Comparison of ENCODE assay signal across 16 mouse cellular contexts in the genomic region with DNA sequence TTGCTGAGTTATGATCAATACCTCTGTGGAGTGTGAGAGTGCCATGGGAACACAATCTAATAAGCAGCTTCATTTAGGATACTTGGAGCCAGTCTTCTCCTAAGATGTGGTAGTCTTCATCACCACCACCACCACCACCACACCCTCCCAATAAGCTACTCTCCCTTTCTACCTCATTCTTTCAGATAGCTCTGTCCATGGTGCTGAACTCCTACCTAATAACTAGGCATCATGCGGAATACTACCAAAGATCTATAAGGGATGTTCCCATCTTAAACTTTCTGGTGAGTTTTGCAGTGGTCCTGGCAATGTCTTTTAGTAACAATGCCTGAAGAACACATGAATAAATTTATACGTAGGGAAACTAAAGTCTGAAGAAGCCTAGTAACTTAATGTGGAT.
DNase-seq lines count a peak whose midpoint lies in the region; ATAC-seq and TF ChIP-seq lines count a peak whose summit lies in the region.
"Had no signal": no experiment of that assay in that cellular context is flagged by ENCODE, and none has a peak within 500 bp of the region (broad histone marks: within the 10 kb centered on the region; RNA-seq: fewer than 3 reads in every experiment).

No protein-coding gene starts in this region.

- H3K36me3 ChIP-seq in hindbrain, embryonic 14.5 days (replicated peaks; ENCODE audit: control insufficient read depth, insufficient read depth) = no peaks in the 10 kb centered on the region
- no peaks in the 10 kb centered on the region for H3K36me3 ChIP-seq in hindbrain, postnatal 0 days (ENCODE audit: insufficient read depth, low read length)
- H3K36me3 ChIP-seq in neural tube, embryonic 15.5 days = no peaks in the 10 kb centered on the region
- H3K36me3 ChIP-seq: embryonic facial prominence, embryonic 12.5 days; midbrain, embryonic 13.5 days; neural tube, embryonic 13.5 days; stomach, embryonic 15.5 days had no signal

- H3K9ac ChIP-seq in hindbrain, embryonic 14.5 days = no peak overlapping the region
- H3K9ac ChIP-seq in hindbrain, postnatal 0 days (replicated peaks; ENCODE audit: low read length) = no peak overlapping the region
- no peak overlapping the region for H3K9ac ChIP-seq in neural tube, embryonic 15.5 days (replicated peaks)
- H3K9ac ChIP-seq: embryonic facial prominence, embryonic 12.5 days; liver, postnatal 0 days; midbrain, embryonic 13.5 days; neural tube, embryonic 13.5 days; stomach, embryonic 15.5 days had no signal

- no peaks in the 10 kb centered on the region for H3K4me1 ChIP-seq in hindbrain, embryonic 14.5 days (replicated peaks; ENCODE audit: control insufficient read depth, insufficient read depth, low read length)
- no peaks in the 10 kb centered on the region for H3K4me1 ChIP-seq in hindbrain, postnatal 0 days (ENCODE audit: insufficient read depth, low read length)
- H3K4me1 ChIP-seq in neural tube, embryonic 15.5 days = no peaks in the 10 kb centered on the region
- H3K4me1 ChIP-seq: embryonic facial prominence, embryonic 12.5 days; neural tube, embryonic 13.5 days; stomach, embryonic 15.5 days had no signal

- ATAC-seq in hindbrain, embryonic 14.5 days (ENCODE audit: low FRiP score) = no peak
- no peak for ATAC-seq in hindbrain, postnatal 0 days
- ATAC-seq in neural tube, embryonic 15.5 days (ENCODE audit: low FRiP score) = no peak
- ATAC-seq: liver, postnatal 0 days; midbrain, embryonic 13.5 days had no signal

- peak; percentile 52 for DNase-seq in hindbrain, embryonic 14.5 days (ENCODE audit: low spot score)
- DNase-seq in hindbrain, postnatal 0 days (ENCODE audit: low spot score) = no peak
- DNase-seq in neural tube, embryonic 10.5 days (ENCODE audit: extremely low spot score, low spot score) = peak; percentile 14
- DNase-seq in embryo, embryonic 9.5 days (ENCODE audit: extremely low spot score) = peak; percentile 28
- DNase-seq in yolk sac, embryonic 10.5 days (ENCODE audit: low spot score) = peak; percentile 14
- DNase-seq in spleen, postnatal 4 days (ENCODE audit: low spot score in 2 of 2) = no peak
- DNase-seq in layer of hippocampus, postnatal 36 days = no peak
- DNase-seq: cerebellum, adult 11-12 months; kidney, adult 2 months; liver, postnatal 0 days; thymus, postnatal 25 days had no signal

- 81% methylated on average over 2 of the region's 2 CpGs for WGBS in hindbrain, embryonic 14.5 days
- 67% methylated on average over 2 of the region's 2 CpGs for WGBS in hindbrain, postnatal 0 days
- 72% methylated on average over 2 of the region's 2 CpGs for WGBS in neural tube, embryonic 15.5 days

- H3K27ac ChIP-seq in hindbrain, embryonic 14.5 days = no peak overlapping the region
- H3K27ac ChIP-seq in hindbrain, postnatal 0 days = no peak overlapping the region
- H3K27ac ChIP-seq in neural tube, embryonic 15.5 days (replicated peaks) = no peak overlapping the region
- H3K27ac ChIP-seq: embryonic facial prominence, embryonic 12.5 days; midbrain, embryonic 13.5 days; neural tube, embryonic 13.5 days; stomach, embryonic 15.5 days had no signal

- H3K9me3 ChIP-seq in hindbrain, embryonic 14.5 days (ENCODE audit: control insufficient read depth, low read length) = no peaks in the 10 kb centered on the region
- no peaks in the 10 kb centered on the region for H3K9me3 ChIP-seq in hindbrain, postnatal 0 days (ENCODE audit: low read length)
- no peaks in the 10 kb centered on the region for H3K9me3 ChIP-seq in neural tube, embryonic 15.5 days (replicated peaks)
- H3K9me3 ChIP-seq: embryonic facial prominence, embryonic 12.5 days; midbrain, embryonic 13.5 days; neural tube, embryonic 13.5 days; stomach, embryonic 15.5 days had no signal

- no peak for TF ChIP-seq CTCF in hindbrain, postnatal 0 days (IDR thresholded peaks at IDR 0.05; ENCODE audit: low read depth)

- H3K4me2 ChIP-seq in hindbrain, embryonic 14.5 days (replicated peaks) = no peak overlapping the region
- no peak overlapping the region for H3K4me2 ChIP-seq in hindbrain, postnatal 0 days (ENCODE audit: low read depth, low read length)
- no peak overlapping the region for H3K4me2 ChIP-seq in neural tube, embryonic 15.5 days
- H3K4me2 ChIP-seq: embryonic facial prominence, embryonic 12.5 days; midbrain, embryonic 13.5 days; neural tube, embryonic 13.5 days; stomach, embryonic 15.5 days had no signal

- no peaks in the 10 kb centered on the region for H3K27me3 ChIP-seq in hindbrain, embryonic 14.5 days (ENCODE audit: control insufficient read depth, insufficient read depth, low read length)
- no peaks in the 10 kb centered on the region for H3K27me3 ChIP-seq in hindbrain, postnatal 0 days (ENCODE audit: insufficient read depth, low read length)
- H3K27me3 ChIP-seq in neural tube, embryonic 15.5 days (replicated peaks) = no peaks in the 10 kb centered on the region
- H3K27me3 ChIP-seq: embryonic facial prominence, embryonic 12.5 days; midbrain, embryonic 13.5 days; neural tube, embryonic 13.5 days; stomach, embryonic 15.5 days had no signal

- no peak overlapping the region for H3K4me3 ChIP-seq in hindbrain, embryonic 14.5 days (replicated peaks; ENCODE audit: low read length)
- no peak overlapping the region for H3K4me3 ChIP-seq in hindbrain, postnatal 0 days (ENCODE audit: low read length)
- H3K4me3 ChIP-seq in neural tube, embryonic 15.5 days (replicated peaks) = no peak overlapping the region
- H3K4me3 ChIP-seq: embryonic facial prominence, embryonic 12.5 days; midbrain, embryonic 13.5 days; neural tube, embryonic 13.5 days; stomach, embryonic 15.5 days had no signal

Comparison
In these comparisons a context has a peak if more than half of its experiments do, and no peak if none do; other contexts are left out.
1. DNase-seq: peak in hindbrain, embryonic 14.5 days (single experiment), neural tube, embryonic 10.5 days (single experiment), embryo, embryonic 9.5 days (single experiment) and yolk sac, embryonic 10.5 days (single experiment); none in hindbrain, postnatal 0 days (single experiment), spleen, postnatal 4 days (0 of 2) and layer of hippocampus, postnatal 36 days (0 of 2).